In the genomic region with DNA sequence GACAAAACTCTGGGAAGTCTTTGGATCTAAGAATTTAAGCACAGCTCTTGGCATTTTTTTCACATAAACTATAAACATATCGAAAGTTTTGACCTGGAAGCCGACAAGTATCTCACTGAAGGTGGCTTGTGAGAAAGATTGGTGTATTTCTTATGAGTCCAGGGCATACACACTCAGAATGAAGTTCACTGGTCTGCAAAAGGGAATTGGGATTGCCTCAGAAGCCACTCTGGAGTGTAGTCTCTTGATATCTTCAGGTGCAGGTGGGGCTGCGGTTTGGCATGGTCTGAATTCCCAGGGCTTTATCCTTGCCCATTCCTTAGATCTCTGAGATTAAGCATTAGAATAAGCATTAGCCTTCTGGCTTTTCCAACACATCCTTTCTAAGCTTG, we compare ENCODE assay signal across 9 mouse cellular contexts. TPM values are rescaled to one million over a fixed set of nuclear protein-coding genes. Genes with fewer than 3 reads are reported as not detected.
A peak's percentile ranks its signal among the peaks of the same experiment; 100 is the strongest.
DNase-seq lines count a peak whose midpoint lies in the region; ATAC-seq and TF ChIP-seq lines count a peak whose summit lies in the region.
"Had no signal": no experiment of that assay in that cellular context is flagged by ENCODE, and none has a peak within 500 bp of the region (broad histone marks: within the 10 kb centered on the region; RNA-seq: fewer than 3 reads in every experiment).

No protein-coding gene starts in this region.

- H3K9me3 ChIP-seq in heart, embryonic 14.5 days (ENCODE audit: control insufficient read depth, low read length) = no peaks in the 10 kb centered on the region
- no peaks in the 10 kb centered on the region for H3K9me3 ChIP-seq in G1E (replicated peaks)
- no peaks in the 10 kb centered on the region for H3K9me3 ChIP-seq in forebrain, postnatal 0 days (ENCODE audit: low read length)
- H3K9me3 ChIP-seq: liver, embryonic 13.5 days had no signal

- no peak for ATAC-seq in heart, embryonic 14.5 days (ENCODE audit: insufficient number of reproducible peaks, insufficient read depth, low FRiP score, low read depth)
- ATAC-seq in G1E (ENCODE audit: extremely low read depth, insufficient number of reproducible peaks, low FRiP score, poor library complexity, severe bottlenecking) = no peak
- ATAC-seq in forebrain, postnatal 0 days = peak; percentile 23; the same call in 1 of the 2 replicates

- peaks cover 41% of the 10 kb centered on the region for H3K79me2 ChIP-seq in macrophage (ENCODE audit: inconsistent target)

- H3K27ac ChIP-seq in heart, embryonic 14.5 days (replicated peaks in 1 of 2; ENCODE audit: control insufficient read depth in 1 of 2, insufficient read depth in 1 of 2, low read depth in 2 of 2, low read length in 2 of 2) = no peak overlapping the region
- H3K27ac ChIP-seq in forebrain, postnatal 0 days (ENCODE audit: low read depth, low read length) = 0 out of 2 replicates have a peak overlapping the region, but pooled peaks have one; percentile 45
- H3K27ac ChIP-seq in macrophage = 0 out of 2 replicates have a peak overlapping the region, but pooled peaks have one; percentile 60

- intact Hi-C loops in heart, postnatal 10 days (cut with DNase I) = loop anchor here (10.0 kb wide), 1 partner anchor 129 kb away; the partner anchor contains the start of genes F8 and Fundc2

- no peak overlapping the region for H3K9ac ChIP-seq in heart, embryonic 14.5 days (ENCODE audit: low read length)
- peak overlapping the region; percentile 22; the same call in 1 of the 2 replicates for H3K9ac ChIP-seq in forebrain, postnatal 0 days

- WGBS in heart, embryonic 14.5 days = 31% methylated on average over 3 of the region's 3 CpGs
- WGBS in forebrain, postnatal 0 days = 34% methylated on average over 3 of the region's 3 CpGs
- 37% methylated on average over 3 of the region's 3 CpGs for WGBS in macrophage (ENCODE audit: missing documents)

- H3K36me3 ChIP-seq in heart, embryonic 14.5 days (ENCODE audit: control insufficient read depth, insufficient read depth, low read length) = no peaks in the 10 kb centered on the region
- H3K36me3 ChIP-seq in G1E (replicated peaks) (peaks cover 5% of the 10 kb centered on the region), macrophage (ENCODE audit: inconsistent target) (no peaks in the 10 kb centered on the region)
- H3K36me3 ChIP-seq in forebrain, postnatal 0 days (ENCODE audit: insufficient read depth) = no peaks in the 10 kb centered on the region
- H3K36me3 ChIP-seq: liver, embryonic 13.5 days had no signal

- no peak for DNase-seq in heart, postnatal 10 days
- no peak for DNase-seq in G1E (ENCODE audit: low spot score)
- no peak for DNase-seq in forebrain, postnatal 0 days
- DNase-seq in frontal cortex, postnatal 25 days (ENCODE audit: low spot score in 2 of 2) = no peak
- no peak for DNase-seq in layer of hippocampus, adult 11-12 months (ENCODE audit: low spot score)
- no peak for DNase-seq in embryo, embryonic 10.5 days (ENCODE audit: low spot score)

- H3K4me1 ChIP-seq in heart, embryonic 14.5 days (ENCODE audit: control insufficient read depth in 2 of 2, insufficient read depth in 2 of 2, low read length in 2 of 2) = 0 out of 4 replicates have a peak, but pooled peaks cover 0 to 3% of the 10 kb centered on the region in 2 experiments
- H3K4me1 ChIP-seq in G1E (ENCODE audit: insufficient read depth, low read depth, low read length) = peaks cover 2% of the 10 kb centered on the region; the same call in 1 of the 2 replicates
- no peaks in the 10 kb centered on the region for H3K4me1 ChIP-seq in forebrain, postnatal 0 days (ENCODE audit: insufficient read depth)

- H3K4me2 ChIP-seq in heart, embryonic 14.5 days (ENCODE audit: low read length) = peak overlapping the region; percentile 26
- H3K4me2 ChIP-seq in forebrain, postnatal 0 days (ENCODE audit: low read depth) = peak overlapping the region; percentile 44

- H3K27me3 ChIP-seq in heart, embryonic 14.5 days (ENCODE audit: control insufficient read depth, insufficient read depth, low read length) = no peaks in the 10 kb centered on the region
- H3K27me3 ChIP-seq in G1E (ENCODE audit: insufficient read depth, low read length) = no peaks in the 10 kb centered on the region
- H3K27me3 ChIP-seq in forebrain, postnatal 0 days (ENCODE audit: insufficient read depth, low read length) = no peaks in the 10 kb centered on the region
- H3K27me3 ChIP-seq: liver, embryonic 13.5 days had no signal

- TF ChIP-seq CTCF in G1E (IDR thresholded peaks at IDR 0.05; ENCODE audit: low read depth, low read length) = no peak
- TF ChIP-seq CTCF in forebrain, postnatal 0 days (IDR thresholded peaks at IDR 0.05; ENCODE audit: low read depth) = no peak

- 0 out of 4 replicates have a peak overlapping the region, but pooled peaks of 1 of the 2 experiments have one; percentile 57 for H3K4me3 ChIP-seq in heart, embryonic 14.5 days (ENCODE audit: control insufficient read depth in 1 of 2, insufficient read depth in 1 of 2, low read depth in 1 of 2, low read length in 2 of 2)
- H3K4me3 ChIP-seq in G1E (ENCODE audit: low read depth, low read length) (peak overlapping the region; percentile 74; the same call in 1 of the 2 replicates), macrophage (ENCODE audit: inconsistent target) (no peak overlapping the region)
- peak overlapping the region; percentile 54; the same call in 1 of the 2 replicates for H3K4me3 ChIP-seq in forebrain, postnatal 0 days (ENCODE audit: low read depth, low read length)

RNA-seq across cellular contexts. Expression of gene Vbp1, which starts 0.3 kb away (rescaled TPM):
- 156 and 169 TPM in 2 replicates for polyA plus RNA-seq in heart, embryonic 14.5 days (2014; fragmentation: Nextera tagmentation; extraction: Ambion mirVana)
- total RNA-seq in heart, postnatal 10 days (2021) = 10 to 100 TPM; 53.8 to 61.9 TPM
- 100 and 111 TPM in 2 replicates for total RNA-seq in G1E (2014; fragmentation: Nextera tagmentation)
- 136 TPM in 2 replicates for total RNA-seq in G1E (2017)
- polyA plus RNA-seq in G1E (2012) = 2.7 and 4.2 TPM in 2 replicates
- total RNA-seq in forebrain, postnatal 0 days (2014; rRNA removed) = 153 and 164 TPM in 2 replicates
- 265 and 282 TPM in 2 replicates for polyA plus RNA-seq in forebrain, postnatal 0 days (2015; fragmentation: Nextera tagmentation; extraction: Ambion mirVana)
- 10 to 100 TPM; 12.1 to 34.0 (median 19.5) TPM for total RNA-seq in macrophage (2018; cell fraction: chromatin; rRNA removed)
- total RNA-seq in macrophage (2018; cell fraction: cytosol; rRNA removed) = 10 to 100 TPM; 24.2 to 34.9 (median 30.4) TPM
- total RNA-seq in macrophage (2018; cell fraction: nucleus; rRNA removed) = 10 to 100 TPM; 11.4 to 27.3 (median 19.4) TPM
- 29.7 to 41.6 TPM (median 37.2 TPM) in 3 replicates for polyA plus RNA-seq in macrophage (2018)

Comparison
In these comparisons a context has a peak if more than half of its experiments do, and no peak if none do; other contexts are left out.
1. H3K27ac ChIP-seq: peak in forebrain, postnatal 0 days (single experiment) and macrophage (single experiment); none in heart, embryonic 14.5 days (0 of 2).